Mouse (Mus musculus) heart, postnatal 0 days (tissue): Measurements from ENCODE around the gene Smco2.

Experiments used
- CTCF ChIP-seq: IDR thresholded peaks from 2 replicates; pipeline ENCODE4 v1.5.1; 2016; ENCODE audit warnings: antibody characterized with exemption, control low read depth, low read depth
- EP300 ChIP-seq: IDR thresholded peaks from 2 replicates; pipeline ENCODE4 v1.6.1; 2016; ENCODE audit warnings: antibody characterized with exemption, low read depth

DNA sequence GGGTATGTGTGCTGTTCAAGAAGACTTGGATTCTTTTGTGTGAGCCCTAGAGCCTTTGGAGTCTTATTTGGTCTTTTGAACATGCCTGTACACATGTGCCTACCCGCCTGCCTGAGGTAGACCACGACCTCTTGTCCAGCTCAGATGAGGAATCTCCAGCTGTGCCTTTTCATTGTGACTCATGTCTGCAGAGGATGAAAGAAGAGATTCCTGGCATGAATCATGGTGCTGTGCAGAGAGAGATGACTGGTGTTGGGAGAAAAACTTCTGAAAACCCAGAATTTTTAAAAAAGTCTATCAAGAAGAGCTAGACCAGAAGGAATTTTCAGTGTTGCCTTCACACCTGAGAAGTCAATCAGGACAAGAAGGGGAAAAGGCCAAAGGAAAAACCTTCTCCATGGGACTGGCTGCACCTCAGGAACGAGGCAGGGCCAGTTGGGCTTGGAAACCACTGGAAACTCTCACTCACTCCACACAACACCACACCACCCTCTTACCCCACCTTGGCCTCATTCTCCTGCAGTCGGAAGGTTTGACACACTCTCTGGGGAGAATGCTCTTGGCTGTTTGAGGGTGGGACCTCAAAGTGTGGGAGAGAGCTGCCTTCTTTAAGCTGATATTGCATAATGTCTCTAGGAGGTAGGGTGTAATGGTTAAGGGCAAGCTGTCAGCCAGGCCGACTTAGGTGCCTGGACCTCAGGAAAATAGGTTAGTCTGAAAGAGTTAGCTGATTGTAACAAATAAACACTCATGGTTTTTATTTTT lies 60.0 kb downstream of the Smco2 start:
- TF ChIP-seq CTCF (no peak), EP300 (no peak)
